Mouse (Mus musculus): ENCODE results near the gene Egfl8. TPM values are rescaled to one million over a fixed set of nuclear protein-coding genes. Genes with fewer than 3 reads are reported as not detected.

Gene Egfl8
- polyA plus RNA-seq, 2 experiments, result 0.10 to 0.39 TPM

- Histone ChIP-seq H3K4me1 (replicated peaks; ENCODE audit: control insufficient read depth in 2 of 2, insufficient read depth in 2 of 2, low read length in 1 of 2) (peaks cover 3 to 4% of the 10 kb centered on the region in 2 experiments; a peak in 3 of 4 replicates), H3K27ac (no peak within 1 kb of the TSS), H3K27me3 (ENCODE audit: control insufficient read depth, insufficient read depth, low read length) (no peaks in the 10 kb centered on the region; the same call in 1 of the 2 replicates), H3K36me3 (replicated peaks; ENCODE audit: control insufficient read depth, insufficient read depth, low read depth) (no peaks in the 10 kb centered on the region), H3K9me3 (ENCODE audit: control insufficient read depth, low read length) (no peaks in the 10 kb centered on the region), H3K4me3 (ENCODE audit: insufficient read depth in 1 of 2, low read depth in 2 of 2, low read length in 2 of 2) (no peak within 1 kb of the TSS), H3K4me2 (ENCODE audit: low read depth) (no peak within 1 kb of the TSS), H3K9ac (replicated peaks) (no peak within 1 kb of the TSS)
- TF ChIP-seq CTCF (IDR thresholded peaks at IDR 0.05; ENCODE audit: low read depth) (no peak), EP300 (IDR thresholded peaks at IDR 0.05; ENCODE audit: low read depth) (no peak)
- 12% methylated on average over 6 of the region's 6 CpGs for WGBS (ENCODE audit: insufficient replicate concordance)
- ATAC-seq (ENCODE audit: insufficient read depth), result no peak
- DNase-seq (ENCODE audit: low read depth in 3 of 3, low spot score in 3 of 3), result no peak
Measured at GRCm38 (mm10) chr17:34564003-34564421, 51.8 kb downstream of the Egfl8 start, which contains the start of gene Notch4. Gene Notch4, plus strand, starts transcription at chr17:34564268.

- TF ChIP-seq EP300 (IDR thresholded peaks at IDR 0.05; ENCODE audit: low read depth) (no peak), CTCF (IDR thresholded peaks at IDR 0.05; ENCODE audit: low read depth) (no peak)
- H3K4me2 ChIP-seq (ENCODE audit: low read depth), result no peak overlapping the region
- H3K36me3 ChIP-seq (replicated peaks; ENCODE audit: control insufficient read depth, insufficient read depth, low read depth), result no peaks in the 10 kb centered on the region
- no peak overlapping the region for H3K27ac ChIP-seq
- no peaks in the 10 kb centered on the region; the same call in 1 of the 2 replicates for H3K27me3 ChIP-seq (ENCODE audit: control insufficient read depth, insufficient read depth, low read length)
- no peak overlapping the region for H3K4me3 ChIP-seq (ENCODE audit: insufficient read depth in 1 of 2, low read depth in 2 of 2, low read length in 2 of 2)
- peaks cover 3 to 4% of the 10 kb centered on the region in 2 experiments; a peak in 3 of 4 replicates for H3K4me1 ChIP-seq (replicated peaks; ENCODE audit: control insufficient read depth in 2 of 2, insufficient read depth in 2 of 2, low read length in 1 of 2)
- no peaks in the 10 kb centered on the region for H3K9me3 ChIP-seq (ENCODE audit: control insufficient read depth, low read length)
- no peak overlapping the region for H3K9ac ChIP-seq (replicated peaks)
- ATAC-seq (ENCODE audit: insufficient read depth), result no peak
- 69% methylated on average over 11 of the region's 11 CpGs for WGBS (ENCODE audit: insufficient replicate concordance)
- DNase-seq (ENCODE audit: low read depth in 3 of 3, low spot score in 3 of 3), result no peak
Measured at GRCm38 (mm10) chr17:34563354-34563753, 52.4 kb downstream of the Egfl8 start.

Other genes with a start within 250 kb of the Egfl8 start
- gene Btnl1, start 238.8 kb downstream of the Egfl8 start, polyA plus RNA-seq (2012; rRNA removed), result not detected in 2 replicates
- gene Btnl1, start 238.8 kb downstream of the Egfl8 start, polyA plus RNA-seq (2014; fragmentation: Nextera tagmentation; extraction: Ambion mirVana), result not detected in 2 replicates
- gene BC051142, start 217.2 kb downstream of the Egfl8 start, polyA plus RNA-seq (2012; rRNA removed), result 0.03 and 0.17 TPM in 2 replicates
- 0.08 and 0.66 TPM in 2 replicates for gene BC051142, start 217.2 kb downstream of the Egfl8 start, polyA plus RNA-seq (2014; fragmentation: Nextera tagmentation; extraction: Ambion mirVana)
- not detected in 2 replicates for gene Btnl4, start 138.7 kb downstream of the Egfl8 start, polyA plus RNA-seq (2012; rRNA removed)
- not detected in 2 replicates for gene Btnl4, start 138.7 kb downstream of the Egfl8 start, polyA plus RNA-seq (2014; fragmentation: Nextera tagmentation; extraction: Ambion mirVana)
- not detected in 2 replicates for gene Btnl6, start 98.6 kb downstream of the Egfl8 start, polyA plus RNA-seq (2012; rRNA removed)
- not detected in 2 replicates for gene Btnl6, start 98.6 kb downstream of the Egfl8 start, polyA plus RNA-seq (2014; fragmentation: Nextera tagmentation; extraction: Ambion mirVana)
- 0.99 and 1.6 TPM in 2 replicates for gene Notch4, start 51.7 kb downstream of the Egfl8 start, polyA plus RNA-seq (2012; rRNA removed)
- 0.58 and 0.67 TPM in 2 replicates for gene Notch4, start 51.7 kb downstream of the Egfl8 start, polyA plus RNA-seq (2014; fragmentation: Nextera tagmentation; extraction: Ambion mirVana)
- 2.9 and 4.2 TPM in 2 replicates for gene Gpsm3, start 26.2 kb downstream of the Egfl8 start, polyA plus RNA-seq (2012; rRNA removed)
- 8.1 and 9.8 TPM in 2 replicates for gene Gpsm3, start 26.2 kb downstream of the Egfl8 start, polyA plus RNA-seq (2014; fragmentation: Nextera tagmentation; extraction: Ambion mirVana)
- 21.1 and 22.7 TPM in 2 replicates for gene Pbx2, start 24.7 kb downstream of the Egfl8 start, polyA plus RNA-seq (2012; rRNA removed)
- 2.7 and 3.3 TPM in 2 replicates for gene Pbx2, start 24.7 kb downstream of the Egfl8 start, polyA plus RNA-seq (2014; fragmentation: Nextera tagmentation; extraction: Ambion mirVana)
- gene Ager, start 18.1 kb downstream of the Egfl8 start, polyA plus RNA-seq (2012; rRNA removed), result 1.3 TPM in 2 replicates
- gene Ager, start 18.1 kb downstream of the Egfl8 start, polyA plus RNA-seq (2014; fragmentation: Nextera tagmentation; extraction: Ambion mirVana), result 0.41 and 0.53 TPM in 2 replicates
- gene Rnf5, start 12.3 kb downstream of the Egfl8 start, polyA plus RNA-seq (2012; rRNA removed), result 51.5 and 61.2 TPM in 2 replicates
- gene Rnf5, start 12.3 kb downstream of the Egfl8 start, polyA plus RNA-seq (2014; fragmentation: Nextera tagmentation; extraction: Ambion mirVana), result 59.6 and 66.4 TPM in 2 replicates
- gene Agpat1, start 11.7 kb downstream of the Egfl8 start, polyA plus RNA-seq (2012; rRNA removed), result 35.9 and 45.5 TPM in 2 replicates
- gene Agpat1, start 11.7 kb downstream of the Egfl8 start, polyA plus RNA-seq (2014; fragmentation: Nextera tagmentation; extraction: Ambion mirVana), result 19.0 and 21.4 TPM in 2 replicates
- gene Ppt2, start 12.5 kb upstream of the Egfl8 start, polyA plus RNA-seq (2012; rRNA removed), result 10.4 and 11.6 TPM in 2 replicates
- gene Ppt2, start 12.5 kb upstream of the Egfl8 start, polyA plus RNA-seq (2014; fragmentation: Nextera tagmentation; extraction: Ambion mirVana), result 10.5 and 12.9 TPM in 2 replicates
- gene Prrt1, start 13.6 kb upstream of the Egfl8 start, polyA plus RNA-seq (2012; rRNA removed), result 0.04 and 0.11 TPM in 2 replicates
- gene Prrt1, start 13.6 kb upstream of the Egfl8 start, polyA plus RNA-seq (2014; fragmentation: Nextera tagmentation; extraction: Ambion mirVana), result not detected in 2 replicates
- 0.47 and 1.6 TPM in 2 replicates for gene Fkbpl, start 28.8 kb upstream of the Egfl8 start, polyA plus RNA-seq (2012; rRNA removed)
- 2.9 and 3.2 TPM in 2 replicates for gene Fkbpl, start 28.8 kb upstream of the Egfl8 start, polyA plus RNA-seq (2014; fragmentation: Nextera tagmentation; extraction: Ambion mirVana)
- 15.5 and 16.6 TPM in 2 replicates for gene Atf6b, start 31.2 kb upstream of the Egfl8 start, polyA plus RNA-seq (2012; rRNA removed)
- gene Atf6b, start 31.2 kb upstream of the Egfl8 start, polyA plus RNA-seq (2014; fragmentation: Nextera tagmentation; extraction: Ambion mirVana), result 11.3 and 12.6 TPM in 2 replicates
- 0.17 and 0.21 TPM in 2 replicates for gene Tnxb, start 54.6 kb upstream of the Egfl8 start, polyA plus RNA-seq (2012; rRNA removed)
- 0.10 and 0.13 TPM in 2 replicates for gene Tnxb, start 54.6 kb upstream of the Egfl8 start, polyA plus RNA-seq (2014; fragmentation: Nextera tagmentation; extraction: Ambion mirVana)
- gene C4b, start 127.9 kb upstream of the Egfl8 start, polyA plus RNA-seq (2012; rRNA removed), result 2.6 and 2.9 TPM in 2 replicates
- 3.4 and 4.8 TPM in 2 replicates for gene C4b, start 127.9 kb upstream of the Egfl8 start, polyA plus RNA-seq (2014; fragmentation: Nextera tagmentation; extraction: Ambion mirVana)
- gene Cyp21a1, start 188.6 kb upstream of the Egfl8 start, polyA plus RNA-seq (2012; rRNA removed), result 0.02 TPM in 1 of 2 replicates, not detected in the other
- gene Cyp21a1, start 188.6 kb upstream of the Egfl8 start, polyA plus RNA-seq (2014; fragmentation: Nextera tagmentation; extraction: Ambion mirVana), result not detected in 2 replicates
- gene Stk19, start 221.0 kb upstream of the Egfl8 start, polyA plus RNA-seq (2012; rRNA removed), result 12.8 and 14.8 TPM in 2 replicates
- 10.6 and 13.3 TPM in 2 replicates for gene Stk19, start 221.0 kb upstream of the Egfl8 start, polyA plus RNA-seq (2014; fragmentation: Nextera tagmentation; extraction: Ambion mirVana)
- gene Dxo, start 221.0 kb upstream of the Egfl8 start, polyA plus RNA-seq (2012; rRNA removed), result 27.7 and 30.6 TPM in 2 replicates
- gene Dxo, start 221.0 kb upstream of the Egfl8 start, polyA plus RNA-seq (2014; fragmentation: Nextera tagmentation; extraction: Ambion mirVana), result 24.0 and 28.1 TPM in 2 replicates
- 21.4 and 22.3 TPM in 2 replicates for gene Skiv2l, start 234.2 kb upstream of the Egfl8 start, polyA plus RNA-seq (2012; rRNA removed)
- 15.0 and 20.2 TPM in 2 replicates for gene Skiv2l, start 234.2 kb upstream of the Egfl8 start, polyA plus RNA-seq (2014; fragmentation: Nextera tagmentation; extraction: Ambion mirVana)
- 26.9 and 37.5 TPM in 2 replicates for gene Nelfe, start 234.4 kb upstream of the Egfl8 start, polyA plus RNA-seq (2012; rRNA removed)
- 42.7 and 49.2 TPM in 2 replicates for gene Nelfe, start 234.4 kb upstream of the Egfl8 start, polyA plus RNA-seq (2014; fragmentation: Nextera tagmentation; extraction: Ambion mirVana)
- gene Cfb, start 246.5 kb upstream of the Egfl8 start, polyA plus RNA-seq (2012; rRNA removed), result 103 and 159 TPM in 2 replicates
- 138 and 146 TPM in 2 replicates for gene Cfb, start 246.5 kb upstream of the Egfl8 start, polyA plus RNA-seq (2014; fragmentation: Nextera tagmentation; extraction: Ambion mirVana)

Data from liver, embryonic 14.5 days (tissue).